Mouse (Mus musculus) cortical plate, adult 2 months (tissue): Measurements from ENCODE around the gene Gpc5. TPM values are rescaled to one million over a fixed set of nuclear protein-coding genes. Genes with fewer than 3 reads are reported as not detected.

Experiments used
- H3K27ac ChIP-seq: fragments of 200-500 bp; 2 replicates; pipeline ENCODE4 v1.5.1; 2012; ENCODE audit warnings: low read length, control low read depth, inconsistent platforms; ENCODE audit not compliant: insufficient read depth
- H3K4me1 ChIP-seq: fragments of 200-500 bp; 2 replicates; pipeline ENCODE4 v1.6.1; 2011; ENCODE audit warnings: low read length; ENCODE audit not compliant: control insufficient read depth, insufficient read depth
- H3K4me3 ChIP-seq: fragments of 200-500 bp; 2 replicates; pipeline ENCODE4 v1.5.1; 2011; ENCODE audit warnings: mild to moderate bottlenecking, low read length, control low read depth; ENCODE audit not compliant: insufficient read depth
- CTCF ChIP-seq: fragments of 200-500 bp; IDR thresholded peaks from 2 replicates; pipeline ENCODE4 v1.5.1; 2011; ENCODE audit warnings: mild to moderate bottlenecking, control low read depth, low read length; ENCODE audit not compliant: insufficient read depth; ENCODE audit errors: extremely low read depth
- POLR2A ChIP-seq: fragments of 200-500 bp; IDR thresholded peaks from 2 replicates; pipeline ENCODE4 v1.6.1; 2011; ENCODE audit warnings: mild to moderate bottlenecking, low read length, control low read depth; ENCODE audit not compliant: insufficient read depth; ENCODE audit errors: extremely low read depth
- polyA plus RNA-seq: library from polyadenylated mRNA; depleted of rRNA; stranded (reverse); fragments of >200 nt; gene quantifications from 2 replicates; pipeline ENCODE4 v1.2.3, GENCODE M21; 2012

The Gpc5 gene
- polyA plus RNA-seq, 1 experiment = 49.6 TPM

- Histone ChIP-seq H3K4me3 (no peak overlapping the region), H3K27ac (no peak overlapping the region)
- TF ChIP-seq POLR2A = no peak
- TF ChIP-seq CTCF = no peak
Measured at GRCm38 (mm10) chr14:115339084-115339483, 247.1 kb downstream of the Gpc5 start.

GRCm38 (mm10) chr14:115342597-115342996 is 250.6 kb downstream of the Gpc5 start:
- TF ChIP-seq POLR2A (no peak), CTCF (no peak)
- H3K27ac ChIP-seq = no peak overlapping the region
- H3K4me3 ChIP-seq = no peak overlapping the region
- H3K4me1 ChIP-seq = no peaks in the 10 kb centered on the region

More at GRCm38 (mm10) chr14:115339084-115339483, 247.1 kb downstream of the Gpc5 start:
- no peaks in the 10 kb centered on the region for H3K4me1 ChIP-seq

GRCm38 (mm10) chr14:115349448-115349847 is 257.4 kb downstream of the Gpc5 start:
- TF ChIP-seq CTCF = no peak
- no peak overlapping the region for H3K4me3 ChIP-seq
- H3K27ac ChIP-seq = no peak overlapping the region
- no peaks in the 10 kb centered on the region for H3K4me1 ChIP-seq

GRCm38 (mm10) chr14:115365320-115365935 is 273.4 kb downstream of the Gpc5 start:
- Histone ChIP-seq H3K4me1 (no peaks in the 10 kb centered on the region), H3K27ac (no peak overlapping the region), H3K4me3 (no peak overlapping the region)
- TF ChIP-seq CTCF (no peak), POLR2A (no peak)

GRCm38 (mm10) chr14:115369611-115370167 is 277.7 kb downstream of the Gpc5 start:
- no peaks in the 10 kb centered on the region for H3K4me1 ChIP-seq
- TF ChIP-seq CTCF (no peak), POLR2A (no peak)
- H3K4me3 ChIP-seq = no peak overlapping the region
- H3K27ac ChIP-seq = no peak overlapping the region

GRCm38 (mm10) chr14:115371131-115371530 is 279.1 kb downstream of the Gpc5 start:
- H3K4me1 ChIP-seq = no peaks in the 10 kb centered on the region
- TF ChIP-seq CTCF (0 out of 2 replicates have a peak, but pooled peaks have one; percentile 16), POLR2A (no peak)
- H3K27ac ChIP-seq = no peak overlapping the region
- H3K4me3 ChIP-seq = no peak overlapping the region

GRCm38 (mm10) chr14:115391831-115392230 is 299.8 kb downstream of the Gpc5 start:
- Histone ChIP-seq H3K27ac (no peak overlapping the region), H3K4me1 (no peaks in the 10 kb centered on the region), H3K4me3 (no peak overlapping the region)
- TF ChIP-seq POLR2A (no peak), CTCF (no peak)

GRCm38 (mm10) chr14:115392894-115393524 is 301.0 kb downstream of the Gpc5 start:
- Histone ChIP-seq H3K27ac (no peak overlapping the region), H3K4me3 (0 out of 2 replicates have a peak overlapping the region, but pooled peaks have one; percentile 9), H3K4me1 (no peaks in the 10 kb centered on the region)
- no peak for TF ChIP-seq POLR2A
- peak; percentile 57 for TF ChIP-seq CTCF

- H3K4me1 ChIP-seq = no peaks in the 10 kb centered on the region
- H3K27ac ChIP-seq = no peak overlapping the region
- TF ChIP-seq POLR2A = no peak
- no peak for TF ChIP-seq CTCF
- H3K4me3 ChIP-seq = no peak overlapping the region
Measured at GRCm38 (mm10) chr14:115406596-115406995, 314.6 kb downstream of the Gpc5 start.

- TF ChIP-seq POLR2A (no peak), CTCF (no peak)
- no peaks in the 10 kb centered on the region for H3K4me1 ChIP-seq
- H3K4me3 ChIP-seq = no peak overlapping the region
- no peak overlapping the region for H3K27ac ChIP-seq
Measured at GRCm38 (mm10) chr14:115407309-115407930, 315.4 kb downstream of the Gpc5 start.

GRCm38 (mm10) chr14:115410881-115411280 is 318.9 kb downstream of the Gpc5 start:
- Histone ChIP-seq H3K27ac (no peak overlapping the region), H3K4me3 (no peak overlapping the region), H3K4me1 (no peaks in the 10 kb centered on the region)
- TF ChIP-seq POLR2A (no peak), CTCF (no peak)
